Mouse (Mus musculus) small intestine, adult 2 months (tissue): ENCODE data around the gene Dnah11.

ENCODE experiments used
- CTCF ChIP-seq: fragments of 200-500 bp; IDR thresholded peaks from 2 replicates; pipeline ENCODE4 v1.5.1; 2012; ENCODE audit warnings: low read depth, mild to moderate bottlenecking, control low read depth, inconsistent platforms, low read length, moderate library complexity, mixed read lengths; ENCODE audit not compliant: insufficient replicate concordance, insufficient read length; ENCODE audit errors: extremely low read depth
- POLR2A ChIP-seq: fragments of 200-500 bp; IDR thresholded peaks from 2 replicates; pipeline ENCODE4 v1.6.1; 2012; ENCODE audit warnings: low read depth, mild to moderate bottlenecking, control low read depth, inconsistent platforms, low read length, moderate library complexity

DNA sequence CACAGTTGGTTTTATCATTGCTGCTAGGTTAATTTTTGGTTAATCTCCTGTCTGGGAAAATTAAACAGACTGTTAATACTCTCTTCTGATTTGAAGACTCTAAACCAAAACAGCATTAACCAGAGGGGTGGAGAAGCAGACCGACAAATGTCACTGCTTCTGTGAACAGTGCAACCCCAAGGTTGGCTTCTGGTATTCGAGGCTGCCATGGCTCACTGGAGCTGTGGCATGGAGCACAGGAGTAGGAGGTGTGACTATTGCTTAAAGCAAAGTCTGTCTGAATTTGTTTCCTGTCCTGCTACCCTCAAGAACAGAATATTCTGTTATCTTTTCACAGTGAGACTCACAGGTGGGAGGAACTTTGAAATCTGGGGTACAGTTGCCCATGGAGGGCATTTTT is 260.6 kb downstream of the Dnah11 start:
- TF ChIP-seq CTCF (no peak), POLR2A (no peak)
